Mouse (Mus musculus) forebrain, embryonic 11.5 days (tissue): ENCODE measurements around the gene Shank3. TPM values are rescaled to one million over a fixed set of nuclear protein-coding genes. Genes with fewer than 3 reads are reported as not detected.

Experiments
- ATAC-seq: fragments of 200-750 bp; cut with Nextera tagmentation; replicated peaks from 2 replicates; pipeline ENCODE4 v1.8.0; 2017; ENCODE audit warnings: moderate TSS enrichment; ENCODE audit not compliant: low FRiP score
- DNase-seq: peaks from one replicate; pipeline ENCODE4 v3.0.0-alpha.2; 2017; ENCODE audit warnings: low spot score
- H3K27ac ChIP-seq: fragments of 300-500 bp; sonication (generic); 2 replicates; pipeline ENCODE4 v1.5.1; 2014; ENCODE audit warnings: low read depth, low read length
- H3K27me3 ChIP-seq: fragments of 300-500 bp; sonication (generic); 2 replicates; pipeline ENCODE4 v1.6.1; 2014; ENCODE audit warnings: mild to moderate bottlenecking, low read length, mixed read lengths; ENCODE audit not compliant: control insufficient read depth, insufficient read depth
- H3K36me3 ChIP-seq: fragments of 300-500 bp; sonication (generic); 2 replicates; pipeline ENCODE4 v1.6.1; 2014; ENCODE audit warnings: mild to moderate bottlenecking, low read length, moderate library complexity, mixed read lengths; ENCODE audit not compliant: control insufficient read depth, insufficient read depth
- H3K4me1 ChIP-seq: fragments of 300-500 bp; sonication (generic); replicated peaks from 2 replicates; pipeline ENCODE4 v1.6.1; 2014; ENCODE audit warnings: low read length, mixed read lengths; ENCODE audit not compliant: control insufficient read depth, insufficient read depth
- H3K4me2 ChIP-seq: fragments of 300-500 bp; sonication (generic); 2 replicates; pipeline ENCODE4 v1.6.1; 2014; ENCODE audit warnings: low read depth, mild to moderate bottlenecking, low read length, moderate library complexity, mixed read lengths; ENCODE audit not compliant: severe bottlenecking
- H3K4me3 ChIP-seq: fragments of 300-500 bp; sonication (generic); 2 replicates; pipeline ENCODE4 v1.5.1; 2014; ENCODE audit warnings: low read depth, low read length
- H3K9ac ChIP-seq: fragments of 300-500 bp; sonication (generic); 2 replicates; pipeline ENCODE4 v1.6.1; 2014; ENCODE audit warnings: low read length
- H3K9me3 ChIP-seq: fragments of 300-500 bp; sonication (generic); 2 replicates; pipeline ENCODE4 v1.6.1; 2016; ENCODE audit warnings: low read length, mixed read lengths; ENCODE audit not compliant: control insufficient read depth
- WGBS: fragments of 180-500 bp; shearing (Covaris S2); extraction: QIAGEN DNeasy Blood & Tissue Kit; methylation state at CpG from one replicate; pipeline ENCODE4 v1.1.7; 2014; 5-methylcytosine and 5-hydroxymethylcytosine counted together
- polyA plus RNA-seq: library from polyadenylated mRNA; unstranded; fragments of >200 nt; fragmentation: Nextera tagmentation; extraction: Ambion mirVana; gene quantifications from 2 replicates; pipeline ENCODE4 v1.2.1, GENCODE M21; 2014

Gene Shank3
- polyA plus RNA-seq, 1 experiment from 2014 or later = 4.9 TPM

- Histone ChIP-seq H3K36me3 (no peaks in the 10 kb centered on the region), H3K27me3 (no peaks in the 10 kb centered on the region), H3K4me1 (peaks cover 3% of the 10 kb centered on the region; the same call in 1 of the 2 replicates), H3K4me2 (no peak overlapping the region), H3K9ac (no peak overlapping the region), H3K9me3 (no peaks in the 10 kb centered on the region), H3K4me3 (no peak overlapping the region), H3K27ac (no peak overlapping the region)
- WGBS = 91% methylated on average over 19 of the region's 19 CpGs
- ATAC-seq = no peak
- peak; percentile 50 for DNase-seq
These were observed 24.7 kb upstream of the Shank3 start for GRCm38 (mm10) chr15:89474596-89475292.

GRCm38 (mm10) chr15:89475293-89475600, 24.2 kb upstream of the Shank3 start:
- Histone ChIP-seq H3K27me3 (no peaks in the 10 kb centered on the region), H3K36me3 (no peaks in the 10 kb centered on the region), H3K9ac (peak overlapping the region; percentile 66; the same call in 1 of the 2 replicates), H3K4me3 (no peak overlapping the region; the same call in 1 of the 2 replicates), H3K4me1 (peaks cover 3% of the 10 kb centered on the region; the same call in 1 of the 2 replicates), H3K4me2 (peak overlapping the region; percentile 81), H3K27ac (no peak overlapping the region), H3K9me3 (no peaks in the 10 kb centered on the region)
- ATAC-seq (peak; percentile 4; the same call in 1 of the 2 replicates), DNase-seq (no peak)
- WGBS = 92% methylated on average over 7 of the region's 7 CpGs

- DNase-seq (peak; percentile 94), ATAC-seq (peak; percentile 98)
- H3K9me3 ChIP-seq = no peaks in the 10 kb centered on the region
- H3K4me2 ChIP-seq = peak overlapping the region; percentile 81
- H3K27me3 ChIP-seq = no peaks in the 10 kb centered on the region
- H3K27ac ChIP-seq = peak overlapping the region; percentile 27; the same call in 1 of the 2 replicates
- H3K4me1 ChIP-seq = peaks cover 3% of the 10 kb centered on the region; the same call in 1 of the 2 replicates
- H3K9ac ChIP-seq = peak overlapping the region; percentile 66
- no peaks in the 10 kb centered on the region for H3K36me3 ChIP-seq
- 8% methylated on average over 43 of the region's 44 CpGs for WGBS
- H3K4me3 ChIP-seq = peak overlapping the region; percentile 57
These were observed 23.6 kb upstream of the Shank3 start for GRCm38 (mm10) chr15:89475611-89476474.

DNA sequence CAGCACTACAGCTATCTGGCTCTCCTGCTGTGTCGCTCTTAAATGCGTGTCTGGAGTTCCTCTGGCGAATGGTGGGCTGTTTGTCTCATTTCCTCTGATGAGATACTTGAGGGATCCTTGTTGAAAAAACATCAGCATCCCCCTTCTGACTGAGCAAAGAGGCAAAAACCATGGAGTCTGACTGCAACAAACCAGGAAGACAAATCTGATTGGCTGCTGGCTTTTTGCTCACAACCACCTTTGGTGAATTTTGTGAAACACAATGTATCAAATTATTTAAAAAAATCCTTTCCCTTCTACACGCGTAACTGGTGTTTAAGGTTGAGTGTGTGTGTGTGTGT, 23.0 kb upstream of the Shank3 start:
- Histone ChIP-seq H3K4me3 (peak overlapping the region; percentile 57), H3K4me1 (peaks cover 3% of the 10 kb centered on the region; the same call in 1 of the 2 replicates), H3K27me3 (no peaks in the 10 kb centered on the region), H3K4me2 (peak overlapping the region; percentile 81), H3K27ac (peak overlapping the region; percentile 27; the same call in 1 of the 2 replicates), H3K36me3 (no peaks in the 10 kb centered on the region), H3K9me3 (no peaks in the 10 kb centered on the region), H3K9ac (peak overlapping the region; percentile 66)
- DNase-seq = no peak
- 9% methylated on average over 5 of the region's 5 CpGs for WGBS
- ATAC-seq = no peak

DNA sequence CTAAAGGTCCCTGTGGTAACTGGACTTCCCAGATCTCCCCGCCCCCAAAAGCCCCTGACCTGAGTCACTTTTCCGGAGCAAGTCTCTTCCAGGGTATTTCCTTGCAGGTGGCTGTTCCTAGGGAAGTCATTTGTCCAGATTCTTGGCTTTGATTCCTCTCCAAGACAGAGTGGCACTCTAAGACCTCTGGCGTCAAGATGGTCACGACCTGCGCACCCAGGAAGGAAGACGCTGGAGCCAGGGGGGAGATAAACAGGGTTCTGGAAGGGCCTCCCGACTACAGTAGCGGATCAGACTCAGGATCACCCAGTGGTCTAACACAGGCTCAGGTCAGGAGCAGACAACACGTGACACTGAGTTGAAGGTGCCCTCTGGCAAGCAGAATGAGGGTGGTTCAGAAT, 22.3 kb upstream of the Shank3 start, which contains the start of gene Arsa:
TSS of gene Arsa (minus strand) at position 335 of the 401 bp plus-strand sequence.
- Histone ChIP-seq H3K4me1 (peaks cover 3% of the 10 kb centered on the region; the same call in 1 of the 2 replicates), H3K36me3 (no peaks in the 10 kb centered on the region), H3K27ac (peak within 1 kb of the TSS; percentile 27; the same call in 1 of the 2 replicates), H3K9ac (peak within 1 kb of the TSS; percentile 66), H3K4me3 (peak within 1 kb of the TSS; percentile 57), H3K27me3 (no peaks in the 10 kb centered on the region), H3K4me2 (peak within 1 kb of the TSS; percentile 81), H3K9me3 (no peaks in the 10 kb centered on the region)
- ATAC-seq (no peak), DNase-seq (no peak)
- 36% methylated on average over 9 of the region's 9 CpGs for WGBS

GRCm38 (mm10) chr15:89477806-89478205, 21.6 kb upstream of the Shank3 start:
- no peaks in the 10 kb centered on the region for H3K9me3 ChIP-seq
- no peak overlapping the region for H3K4me2 ChIP-seq
- DNase-seq (no peak), ATAC-seq (no peak)
- no peak overlapping the region for H3K27ac ChIP-seq
- H3K36me3 ChIP-seq = no peaks in the 10 kb centered on the region
- H3K27me3 ChIP-seq = no peaks in the 10 kb centered on the region
- H3K4me3 ChIP-seq = no peak overlapping the region
- H3K9ac ChIP-seq = no peak overlapping the region
- WGBS = 45% methylated on average over 8 of the region's 8 CpGs
- H3K4me1 ChIP-seq = peaks cover 3% of the 10 kb centered on the region; the same call in 1 of the 2 replicates

DNA sequence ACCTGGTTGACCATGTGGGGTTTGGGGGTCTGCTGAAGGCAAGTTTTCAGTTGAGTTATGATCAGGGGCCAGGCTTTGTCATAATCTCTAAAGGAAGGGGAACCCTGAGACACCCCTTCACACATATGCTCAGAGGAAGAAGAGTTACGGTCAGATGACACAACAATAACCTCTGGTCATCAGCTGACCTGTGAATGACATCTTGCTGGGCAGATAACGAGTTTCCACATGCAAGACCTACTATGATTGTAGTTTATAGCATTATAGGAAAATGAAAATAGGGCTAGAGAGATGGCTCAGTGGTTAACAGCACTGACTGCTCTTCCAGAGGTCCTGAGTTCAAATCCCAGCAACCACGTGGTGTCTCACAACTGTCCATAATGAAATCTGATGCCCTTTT, 20.8 kb upstream of the Shank3 start:
- H3K36me3 ChIP-seq = no peaks in the 10 kb centered on the region
- no peak overlapping the region for H3K27ac ChIP-seq
- H3K9me3 ChIP-seq = no peaks in the 10 kb centered on the region
- H3K9ac ChIP-seq = no peak overlapping the region
- no peaks in the 10 kb centered on the region for H3K27me3 ChIP-seq
- H3K4me1 ChIP-seq = peaks cover 3% of the 10 kb centered on the region; the same call in 1 of the 2 replicates
- no peak overlapping the region for H3K4me2 ChIP-seq
- DNase-seq = no peak
- 82% methylated on average over 3 of the region's 3 CpGs for WGBS
- no peak overlapping the region for H3K4me3 ChIP-seq
- no peak for ATAC-seq

GRCm38 (mm10) chr15:89480584-89480983, 18.8 kb upstream of the Shank3 start:
- Histone ChIP-seq H3K27ac (no peak overlapping the region), H3K9ac (no peak overlapping the region), H3K4me3 (no peak overlapping the region), H3K27me3 (no peaks in the 10 kb centered on the region), H3K36me3 (no peaks in the 10 kb centered on the region), H3K4me2 (no peak overlapping the region), H3K9me3 (no peaks in the 10 kb centered on the region), H3K4me1 (peaks cover 2% of the 10 kb centered on the region; the same call in 1 of the 2 replicates)
- DNase-seq = no peak
- WGBS = 88% methylated on average over 8 of the region's 8 CpGs
- no peak for ATAC-seq
